Mouse (Mus musculus): ENCODE results near the gene Rsph3b.
"Not testable (repeated sequence)": the region's sequence is repeated elsewhere in the genome, so short reads cannot be mapped to it uniquely, and the experiment has no call there.

DNA sequence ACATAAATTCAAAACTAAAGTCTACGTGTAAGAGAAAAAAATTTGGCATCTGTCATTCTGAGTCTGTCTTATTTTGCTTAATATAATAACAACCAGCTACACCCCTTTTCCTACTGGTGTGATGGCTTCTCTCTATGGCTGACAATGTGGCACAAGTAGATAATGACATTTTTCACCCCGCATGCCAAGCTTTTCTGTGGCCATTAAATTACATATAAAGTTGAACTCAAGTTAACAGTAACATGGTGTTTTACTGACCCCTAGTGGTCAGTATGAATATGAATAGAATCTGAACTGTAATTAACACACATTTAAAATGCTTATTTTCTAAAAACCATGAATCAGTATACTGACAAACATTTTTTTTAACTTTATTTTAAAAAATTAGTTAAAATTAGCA is 48.1 kb downstream of the Rsph3b start:
- not testable (repeated sequence) for TF ChIP-seq CTCF (IDR thresholded peaks at IDR 0.05; ENCODE audit: low read depth, low read length); POLR2A (IDR thresholded peaks at IDR 0.05; ENCODE audit: borderline replicate concordance, low read depth, low read length)

Data from bone marrow macrophage, adult 2 months (primary cell).